ENCODE assay signal across 11 mouse cellular contexts in genomic region chr11:116491338-116491737, GRCm38 (mm10). TPM values are rescaled to one million over a fixed set of nuclear protein-coding genes. Genes with fewer than 3 reads are reported as not detected.
DNase-seq lines count a peak whose midpoint lies in the region; ATAC-seq lines count a peak whose summit lies in the region.
"Had no signal": no experiment of that assay in that cellular context is flagged by ENCODE, and none has a peak within 500 bp of the region (broad histone marks: within the 10 kb centered on the region; RNA-seq: fewer than 3 reads in every experiment).

No protein-coding gene starts in this region.

- peak overlapping the region; percentile 59; the same call in 1 of the 2 replicates for H3K4me2 ChIP-seq in hindbrain, embryonic 12.5 days (replicated peaks)
- no peak overlapping the region for H3K4me2 ChIP-seq in hindbrain, embryonic 16.5 days (ENCODE audit: low read length)
- peak overlapping the region; percentile 96 for H3K4me2 ChIP-seq in liver, embryonic 12.5 days

- no peaks in the 10 kb centered on the region for H3K27me3 ChIP-seq in hindbrain, embryonic 12.5 days
- no peaks in the 10 kb centered on the region for H3K27me3 ChIP-seq in hindbrain, embryonic 16.5 days (replicated peaks; ENCODE audit: control insufficient read depth, insufficient read depth, low read length)
- H3K27me3 ChIP-seq in liver, embryonic 12.5 days (replicated peaks): no peaks in the 10 kb centered on the region
- H3K27me3 ChIP-seq: Patski had no signal

- DNase-seq in A20 (ENCODE audit: low read depth, low spot score): peak; percentile 13
- peak; percentile 22 for DNase-seq in MN1 (ENCODE audit: low spot score)
- no peak for DNase-seq in right cerebral cortex, postnatal 25 days
- DNase-seq: gastrocnemius, postnatal 14 days; lung, adult 18-20 months had no signal

- H3K9ac ChIP-seq in hindbrain, embryonic 12.5 days: no peak overlapping the region
- H3K9ac ChIP-seq in hindbrain, embryonic 16.5 days (ENCODE audit: low read depth, low read length): no peak overlapping the region
- no peak overlapping the region for H3K9ac ChIP-seq in liver, embryonic 12.5 days

- 0 out of 2 replicates have a peak, but pooled peaks cover 5% of the 10 kb centered on the region for H3K9me3 ChIP-seq in hindbrain, embryonic 12.5 days (replicated peaks)
- H3K9me3 ChIP-seq in hindbrain, embryonic 16.5 days (ENCODE audit: control insufficient read depth, low read length): no peaks in the 10 kb centered on the region
- 0 out of 2 replicates have a peak, but pooled peaks cover 6% of the 10 kb centered on the region for H3K9me3 ChIP-seq in liver, embryonic 12.5 days (replicated peaks)

- H3K36me3 ChIP-seq in hindbrain, embryonic 12.5 days: peaks cover 13% of the 10 kb centered on the region
- no peaks in the 10 kb centered on the region for H3K36me3 ChIP-seq in hindbrain, embryonic 16.5 days (ENCODE audit: control insufficient read depth, insufficient read depth, low read length)
- peaks cover 22% of the 10 kb centered on the region for H3K36me3 ChIP-seq in liver, embryonic 12.5 days

- no peak overlapping the region for H3K4me3 ChIP-seq in hindbrain, embryonic 12.5 days
- no peak overlapping the region for H3K4me3 ChIP-seq in hindbrain, embryonic 16.5 days (ENCODE audit: low read length)
- H3K4me3 ChIP-seq in liver, embryonic 12.5 days: no peak overlapping the region

- 67% methylated on average over 6 of the region's 6 CpGs for WGBS in hindbrain, embryonic 12.5 days
- WGBS in hindbrain, embryonic 16.5 days: 66% methylated on average over 6 of the region's 6 CpGs
- WGBS in liver, embryonic 12.5 days (ENCODE audit: insufficient replicate concordance): 59% methylated on average over 6 of the region's 6 CpGs

- peaks cover 19% of the 10 kb centered on the region for H3K4me1 ChIP-seq in hindbrain, embryonic 12.5 days
- peaks cover 10% of the 10 kb centered on the region for H3K4me1 ChIP-seq in hindbrain, embryonic 16.5 days (ENCODE audit: control insufficient read depth, insufficient read depth, low read depth, low read length)
- H3K4me1 ChIP-seq in liver, embryonic 12.5 days: peaks cover 30% of the 10 kb centered on the region

- no peak for ATAC-seq in hindbrain, embryonic 12.5 days (ENCODE audit: low FRiP score)
- no peak for ATAC-seq in hindbrain, embryonic 16.5 days
- ATAC-seq in liver, embryonic 12.5 days: no peak
- no peak for ATAC-seq in frontal cortex, adult (ENCODE audit: low TSS enrichment)

- H3K27ac ChIP-seq in hindbrain, embryonic 12.5 days: no peak overlapping the region
- no peak overlapping the region for H3K27ac ChIP-seq in hindbrain, embryonic 16.5 days (ENCODE audit: low read depth, low read length)
- H3K27ac ChIP-seq in liver, embryonic 12.5 days: no peak overlapping the region

RNA-seq across cellular contexts. Expression of gene Prpsap1, which starts 2.7 kb away (rescaled TPM):
- 164 and 179 TPM in 2 replicates for polyA plus RNA-seq in hindbrain, embryonic 12.5 days (2016; fragmentation: Nextera tagmentation; extraction: Ambion mirVana)
- polyA plus RNA-seq in hindbrain, embryonic 16.5 days (2015; fragmentation: Nextera tagmentation; extraction: Ambion mirVana): 181 and 190 TPM in 2 replicates
- polyA plus RNA-seq in liver, embryonic 12.5 days (2016; fragmentation: Nextera tagmentation; extraction: Ambion mirVana): 69.9 and 77.1 TPM in 2 replicates

RNA-seq across cellular contexts. Expression of gene Qrich2, which starts 25.3 kb away (rescaled TPM):
- polyA plus RNA-seq in hindbrain, embryonic 12.5 days (2016; fragmentation: Nextera tagmentation; extraction: Ambion mirVana): 0.18 and 0.39 TPM in 2 replicates
- polyA plus RNA-seq in hindbrain, embryonic 16.5 days (2015; fragmentation: Nextera tagmentation; extraction: Ambion mirVana): 0.38 and 0.40 TPM in 2 replicates
- polyA plus RNA-seq in liver, embryonic 12.5 days (2016; fragmentation: Nextera tagmentation; extraction: Ambion mirVana): not detected in 2 replicates
- polyA plus RNA-seq: neural tube, embryonic 14.5 days had no signal

RNA-seq across cellular contexts. Expression of gene Sphk1, which starts 39.4 kb away (rescaled TPM):
- polyA plus RNA-seq in hindbrain, embryonic 12.5 days (2016; fragmentation: Nextera tagmentation; extraction: Ambion mirVana): 8.9 and 10.2 TPM in 2 replicates
- polyA plus RNA-seq in hindbrain, embryonic 16.5 days (2015; fragmentation: Nextera tagmentation; extraction: Ambion mirVana): 10.7 and 13.9 TPM in 2 replicates
- polyA plus RNA-seq in liver, embryonic 12.5 days (2016; fragmentation: Nextera tagmentation; extraction: Ambion mirVana): 26.9 and 28.0 TPM in 2 replicates

RNA-seq across cellular contexts. Expression of gene Ubald2, which starts 57.4 kb away (rescaled TPM):
- polyA plus RNA-seq in hindbrain, embryonic 12.5 days (2016; fragmentation: Nextera tagmentation; extraction: Ambion mirVana): 46.6 and 50.6 TPM in 2 replicates
- 28.3 and 35.1 TPM in 2 replicates for polyA plus RNA-seq in hindbrain, embryonic 16.5 days (2015; fragmentation: Nextera tagmentation; extraction: Ambion mirVana)
- 32.3 and 32.6 TPM in 2 replicates for polyA plus RNA-seq in liver, embryonic 12.5 days (2016; fragmentation: Nextera tagmentation; extraction: Ambion mirVana)
